Mouse (Mus musculus) mouse embryonic stem cell (cell line): ENCODE results near the gene Slc8b1.
"Not testable (repeated sequence)": the region's sequence is repeated elsewhere in the genome, so short reads cannot be mapped to it uniquely, and the experiment has no call there.

ENCODE experiments used
- in situ Hi-C, 2 experiments: fragments of 300-500 bp; cut with MboI; formaldehyde crosslinking; loops; 1 replicate in 1 of 2; 3 replicates in 1 of 2; pipeline ENCODE4 v1.14.3; 2019 to 2020; ENCODE audit warnings: low sequenced_read_pairs in 2 of 2, low pct_unique_long_range_greater_than_20kb in 1 of 2, mixed read lengths in 1 of 2; ENCODE audit not compliant: unreplicated experiment in 1 of 2

The Slc8b1 gene

GRCm38 (mm10) chr5:120492437-120492836 lies 18.5 kb upstream of the Slc8b1 start:
- in situ Hi-C loops, result no loop called here

DNA sequence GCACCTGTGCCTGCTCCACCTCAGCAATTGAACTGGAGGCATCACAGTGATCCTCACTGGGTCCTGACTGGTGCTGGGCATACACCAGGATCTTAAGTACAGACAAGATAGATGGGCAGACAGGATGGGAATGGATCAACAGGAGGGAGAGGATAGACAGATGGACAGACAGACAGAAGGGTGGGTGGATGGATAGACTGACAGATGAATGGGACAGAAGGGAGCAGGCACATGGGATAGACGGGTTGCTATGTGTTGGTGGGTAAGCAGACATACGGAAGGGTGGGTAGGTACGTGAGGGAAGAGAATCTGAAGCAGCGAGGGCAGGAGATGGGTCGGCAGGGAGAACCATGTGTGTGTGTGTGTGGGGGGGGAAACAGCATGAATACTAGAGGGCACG lies 17.5 kb upstream of the Slc8b1 start:
- in situ Hi-C loops, result no loop called here

- in situ Hi-C loops, result no loop called here
Measured at GRCm38 (mm10) chr5:120493873-120494395, 17.0 kb upstream of the Slc8b1 start.

DNA sequence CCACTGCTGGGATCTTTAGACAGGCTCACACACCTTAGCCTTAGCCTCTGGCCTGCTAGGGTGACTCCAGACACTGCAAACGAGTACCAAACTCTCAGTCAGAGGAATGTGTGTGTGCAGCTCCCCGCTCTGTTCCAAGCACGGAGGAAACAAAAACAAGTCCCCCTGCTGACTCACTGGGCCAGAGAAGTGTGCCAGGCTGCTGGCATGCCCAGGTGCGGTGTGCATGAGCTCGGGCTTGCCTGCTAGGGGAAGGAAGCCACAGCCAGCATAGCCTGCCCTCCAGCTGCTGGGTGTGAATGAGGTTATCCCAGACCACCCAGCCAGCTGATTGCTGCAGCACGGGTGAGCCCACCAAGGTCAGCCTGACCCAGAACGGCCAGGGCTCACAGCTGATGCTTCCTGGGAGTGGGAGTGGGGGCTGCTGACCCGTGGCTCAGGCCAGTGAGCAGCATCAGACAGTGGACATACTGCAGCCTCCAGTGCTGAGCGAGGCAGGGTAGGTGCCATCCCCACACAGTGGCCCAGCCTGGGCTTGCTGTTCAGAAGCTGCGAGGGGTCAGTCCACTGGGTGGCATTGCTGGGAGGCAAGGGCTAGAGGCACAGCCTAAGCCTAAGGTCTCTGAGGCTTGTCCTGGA lies 15.8 kb upstream of the Slc8b1 start:
- in situ Hi-C loops, result no loop called here

GRCm38 (mm10) chr5:120495703-120496226 lies 15.2 kb upstream of the Slc8b1 start:
- in situ Hi-C loops, result no loop called here

DNA sequence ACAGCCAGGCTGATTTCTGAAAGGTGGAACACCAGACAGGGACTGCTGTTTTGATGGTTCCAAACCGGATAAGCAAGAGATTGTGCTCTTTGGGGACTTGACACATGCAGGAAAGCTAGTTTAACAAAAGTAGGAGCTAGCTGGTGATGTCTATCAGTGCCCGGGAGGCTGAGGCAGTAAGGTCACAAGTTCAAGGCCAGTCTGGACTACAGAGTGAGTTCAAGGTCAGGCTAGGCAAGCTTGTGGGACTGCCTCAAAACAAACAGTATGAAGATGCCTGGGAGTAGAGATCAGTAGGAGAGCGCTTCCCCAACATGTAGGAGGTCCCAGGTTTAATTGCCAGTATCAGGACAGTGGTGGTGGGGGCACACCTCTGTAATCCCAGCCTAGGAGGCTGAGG lies 13.9 kb upstream of the Slc8b1 start:
- in situ Hi-C loops, result no loop called here

DNA sequence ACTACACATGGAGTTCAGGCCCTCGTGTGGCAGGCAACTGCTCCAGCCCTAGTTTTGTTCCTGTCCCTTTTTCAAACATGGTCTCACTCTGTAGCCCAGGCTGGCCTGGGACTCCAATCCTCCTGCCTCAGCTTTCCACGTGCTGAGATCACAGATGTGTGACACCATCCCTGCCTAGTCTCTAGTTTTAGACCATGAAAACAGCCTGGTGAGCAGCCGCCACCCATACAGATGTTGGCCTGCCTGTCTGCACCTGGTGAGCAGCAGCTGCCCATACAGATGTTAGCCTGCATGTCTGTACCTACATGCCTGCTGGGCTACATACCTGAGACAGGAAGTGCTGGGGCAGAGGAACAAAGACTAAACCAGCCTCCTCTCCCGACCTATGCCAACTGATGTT lies 11.8 kb upstream of the Slc8b1 start:
- in situ Hi-C loops, result no loop called here

GRCm38 (mm10) chr5:120500609-120501008 lies 10.4 kb upstream of the Slc8b1 start:
- in situ Hi-C loops, result not testable (repeated sequence)

- in situ Hi-C loops, result no loop called here
Measured at GRCm38 (mm10) chr5:120502147-120502621, 8.8 kb upstream of the Slc8b1 start.

DNA sequence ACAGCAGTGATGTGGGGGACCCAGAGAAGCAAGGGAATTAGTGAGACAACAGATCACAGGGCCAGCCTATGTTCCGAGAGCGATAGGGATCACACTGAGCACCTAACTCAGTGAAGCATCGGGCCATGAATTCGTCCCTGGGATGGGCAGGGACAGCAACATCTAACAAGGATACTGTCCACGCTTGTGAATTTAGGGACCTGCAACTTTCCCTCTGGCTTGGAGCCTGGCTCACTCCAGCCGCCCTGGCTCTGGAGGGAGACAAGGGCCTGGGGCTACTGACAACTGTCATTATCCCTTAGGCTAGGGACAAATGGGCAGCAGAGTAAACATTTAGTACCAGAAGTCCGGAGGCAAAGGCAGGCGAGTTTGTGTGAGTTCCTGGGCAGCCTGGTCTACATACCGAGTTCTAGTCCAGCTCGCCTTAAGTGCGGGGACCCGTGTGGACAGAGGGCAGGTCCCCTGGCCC lies 8.3 kb upstream of the Slc8b1 start:
- in situ Hi-C loops, result no loop called here

- in situ Hi-C loops, result no loop called here
Measured at GRCm38 (mm10) chr5:120503144-120503795, 7.7 kb upstream of the Slc8b1 start, which contains the start of gene Plbd2. Gene Plbd2 (minus strand): TSS chr5:120503625.

DNA sequence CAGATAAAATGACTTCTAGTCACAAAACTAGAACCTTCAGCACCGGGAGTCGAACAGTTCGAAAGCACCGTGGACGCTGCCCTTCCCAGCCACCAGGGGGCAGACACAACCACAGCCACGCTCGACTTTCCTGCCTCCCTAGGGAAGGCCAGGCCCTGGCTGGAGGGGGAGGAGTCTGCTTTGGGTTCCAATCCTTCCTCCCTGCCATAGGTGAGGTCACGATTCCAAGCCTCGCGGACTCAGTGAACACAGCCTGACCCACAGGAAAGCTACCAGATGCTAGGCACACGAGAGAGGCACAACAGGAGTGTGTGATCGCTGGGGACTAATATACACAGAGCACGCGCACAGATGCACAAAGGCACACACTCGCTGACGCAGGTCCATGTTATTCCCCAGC lies 5.6 kb upstream of the Slc8b1 start:
- in situ Hi-C loops, result no loop called here

DNA sequence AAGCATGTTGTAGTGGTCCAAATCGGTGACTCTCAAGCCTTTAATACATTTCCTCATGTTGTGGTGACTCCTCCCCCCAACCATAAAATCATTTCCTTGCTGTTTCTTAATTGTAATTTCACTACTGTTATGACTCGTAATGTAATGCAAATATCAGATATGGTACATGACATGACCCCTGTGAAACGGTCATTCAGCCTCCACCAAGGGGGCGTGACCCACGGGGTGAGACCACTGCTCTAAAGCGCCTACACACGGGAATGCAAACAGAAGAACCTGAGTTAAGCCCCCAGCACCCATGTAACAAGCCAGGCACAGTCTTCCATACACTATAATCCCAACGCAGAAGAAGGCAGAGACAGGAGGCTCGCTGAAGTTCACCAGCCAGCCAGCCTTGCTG lies 5.2 kb upstream of the Slc8b1 start:
- in situ Hi-C loops, result no loop called here

GRCm38 (mm10) chr5:120506490-120506889 lies 4.5 kb upstream of the Slc8b1 start:
- in situ Hi-C loops, result no loop called here

DNA sequence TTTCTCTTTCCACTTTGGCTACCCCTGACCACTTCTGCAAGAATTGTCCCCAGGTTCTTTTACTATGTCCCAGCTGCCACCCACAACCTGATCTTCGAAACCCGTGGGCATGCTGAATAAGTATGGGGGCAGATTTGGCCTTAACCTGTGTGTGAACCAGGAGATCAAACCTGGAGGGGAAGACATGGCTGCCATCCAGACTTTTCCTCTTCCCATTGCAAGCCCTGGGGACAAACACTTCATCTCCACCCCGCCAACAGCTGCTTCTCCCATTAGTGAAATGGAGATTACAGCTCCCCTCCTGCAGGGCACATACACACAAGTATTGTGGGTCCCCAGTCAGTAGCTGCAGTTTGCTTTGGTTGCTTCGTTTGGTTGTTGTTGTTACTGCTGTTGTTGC lies 3.7 kb upstream of the Slc8b1 start:
- in situ Hi-C loops, result no loop called here

DNA sequence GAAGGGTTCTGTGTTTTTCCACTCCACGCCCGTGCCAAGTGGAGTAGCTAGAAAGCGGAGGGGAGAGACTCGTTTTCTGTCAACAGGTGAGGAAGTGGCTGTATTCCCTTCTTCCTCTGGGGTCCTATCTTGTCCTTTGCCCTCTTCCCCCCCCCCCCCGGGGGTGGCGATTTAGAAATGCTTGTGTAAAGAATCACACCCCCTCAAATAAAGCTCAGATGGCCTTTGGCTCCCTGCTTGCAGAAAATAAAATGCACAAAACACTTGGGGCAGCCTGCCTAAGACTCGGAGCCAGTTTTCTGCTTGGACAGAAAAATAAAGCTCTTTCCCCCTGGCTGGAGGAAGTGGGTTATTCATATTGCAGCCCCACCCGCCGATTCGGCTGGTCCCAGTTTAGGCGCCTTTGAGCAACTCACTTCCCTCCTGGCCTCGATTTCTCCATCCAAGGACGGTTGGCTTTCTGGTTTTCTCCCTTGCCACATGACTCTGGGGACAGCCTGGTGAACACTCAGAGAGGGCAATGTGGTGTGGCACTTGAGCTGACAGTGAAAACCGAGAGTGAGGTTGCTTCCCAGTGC lies 764 bp downstream of the Slc8b1 start:
- in situ Hi-C loops, result loop anchor here (5.0 to 10.0 kb wide), 2 partner anchors 76 to 93 kb away; partner anchors contain the start of genes Iqcd (in 1 of the 2) and Tpcn1 (in 1 of the 2)

DNA sequence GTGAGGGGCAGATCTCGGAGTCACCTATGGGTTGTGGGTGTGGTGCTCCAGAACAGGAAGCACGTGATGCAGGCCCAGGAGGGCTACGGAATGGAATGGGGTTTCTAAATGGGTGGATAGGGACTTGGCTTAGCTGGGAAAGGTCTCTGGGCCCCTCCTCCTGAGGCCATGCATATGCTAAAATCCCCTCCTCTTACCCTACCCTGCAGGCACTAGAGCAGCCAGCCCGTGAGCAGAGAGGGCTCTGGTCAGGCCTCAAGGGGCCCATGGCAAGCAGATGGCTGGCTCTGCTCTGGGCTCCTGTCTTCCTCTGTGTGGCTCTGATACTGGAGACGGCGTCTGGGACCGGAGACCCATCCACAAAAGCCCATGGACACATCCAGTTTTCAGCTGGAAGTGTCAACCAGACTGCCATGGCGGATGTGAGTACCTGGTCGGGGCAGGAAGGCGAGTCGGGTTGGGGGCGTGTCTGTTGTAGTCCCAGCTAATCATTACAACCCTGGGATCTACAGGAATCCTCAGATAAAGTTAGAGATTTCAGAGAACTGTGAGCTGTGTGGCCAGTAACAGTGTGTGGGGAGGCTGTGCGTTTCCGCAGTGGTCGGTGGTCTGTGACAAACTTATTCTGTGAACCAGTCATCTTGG lies 2.1 kb downstream of the Slc8b1 start:
- in situ Hi-C loops, result loop anchor here (5.0 to 10.0 kb wide), 2 partner anchors 74 to 92 kb away; partner anchors contain the start of genes Iqcd (in 1 of the 2) and Tpcn1 (in 1 of the 2)

DNA sequence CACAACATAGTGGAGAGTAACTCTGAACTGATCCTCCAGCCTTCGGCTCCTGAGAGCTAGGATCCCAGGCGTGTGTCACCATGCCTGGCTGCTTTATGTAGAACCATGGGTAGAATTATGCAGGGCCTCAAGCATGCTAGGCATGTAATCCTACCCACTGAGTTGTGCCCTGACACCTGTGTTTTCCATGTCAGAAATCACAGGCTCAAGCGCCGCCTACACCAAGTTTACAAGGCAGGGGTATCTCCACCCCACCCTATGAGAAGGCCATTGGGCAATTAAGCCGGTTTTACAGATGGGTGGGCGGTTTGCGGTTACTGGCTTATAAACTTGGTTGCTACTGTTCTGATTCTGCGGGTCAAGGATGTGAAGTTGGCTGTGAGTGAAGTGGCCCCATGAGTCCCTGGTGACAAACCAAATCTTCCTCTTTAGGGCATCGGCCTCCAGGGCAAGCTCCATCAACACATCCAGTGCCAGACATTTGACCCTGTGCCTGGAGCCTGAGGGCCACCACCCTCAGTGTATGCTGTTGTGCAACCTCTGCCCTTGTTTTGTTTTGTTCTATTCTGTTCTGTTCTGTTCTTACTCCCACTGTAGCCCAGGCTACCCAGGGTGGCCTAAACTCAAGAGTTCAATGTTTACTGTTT lies 3.2 kb downstream of the Slc8b1 start:
- in situ Hi-C loops, result loop anchor here (5.0 to 10.0 kb wide), 2 partner anchors 73 to 91 kb away; partner anchors contain the start of genes Iqcd (in 1 of the 2) and Tpcn1 (in 1 of the 2)
